Comparison of ENCODE assay signal across 8 mouse cellular contexts in the genomic region with DNA sequence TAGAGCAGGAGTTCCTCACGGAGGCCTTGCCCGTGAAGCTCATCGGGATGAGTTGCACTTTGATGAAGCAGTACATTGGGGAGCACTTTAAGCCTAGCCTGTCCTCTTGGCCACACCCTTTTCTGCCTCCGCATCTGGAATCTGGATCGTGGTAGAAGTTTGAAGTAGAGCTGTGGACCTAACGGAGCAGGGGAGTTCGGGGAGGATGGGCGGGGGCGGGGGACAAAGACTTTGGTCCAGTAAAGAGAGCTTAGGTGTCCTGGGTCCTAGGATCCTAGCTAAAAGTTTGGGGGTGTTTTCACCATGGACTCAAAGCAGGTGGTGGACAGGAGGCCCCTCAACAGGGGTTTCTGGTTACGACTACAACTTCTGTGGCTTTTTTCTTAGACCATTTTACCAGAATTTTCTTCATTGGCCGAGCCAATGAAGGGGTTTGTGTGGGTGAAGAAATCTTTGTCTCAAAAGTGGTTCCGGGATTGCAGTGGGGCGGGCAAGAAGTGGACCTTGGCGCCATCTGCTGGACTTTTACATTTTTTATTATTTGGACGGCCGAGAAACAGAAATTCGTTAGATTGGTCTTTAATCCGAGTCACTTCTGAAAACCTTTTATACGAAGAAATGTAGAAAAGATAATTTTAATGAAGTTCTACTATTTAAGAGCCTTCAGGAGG.
DNase-seq lines count a peak whose midpoint lies in the region; ATAC-seq and TF ChIP-seq lines count a peak whose summit lies in the region.
"Not testable (repeated sequence)": the region's sequence is repeated elsewhere in the genome, so short reads cannot be mapped to it uniquely, and the experiment has no call there.

No protein-coding gene starts in this region.

- 0 out of 2 replicates have a peak overlapping the region, but pooled peaks have one; percentile 12 for H3K4me3 ChIP-seq in hindbrain, embryonic 16.5 days (ENCODE audit: low read length)
- peak overlapping the region; percentile 25 for H3K4me3 ChIP-seq in lung, embryonic 15.5 days
- not testable (repeated sequence) for H3K4me3 ChIP-seq in neural tube, embryonic 14.5 days (ENCODE audit: low read depth, low read length); thymus, adult 2 months (ENCODE audit: control insufficient read depth, insufficient read depth, low read length)

- H3K27ac ChIP-seq in hindbrain, embryonic 16.5 days (ENCODE audit: low read depth, low read length); lung, embryonic 15.5 days; neural tube, embryonic 14.5 days (ENCODE audit: low read depth, low read length); thymus, adult 2 months (ENCODE audit: control insufficient read depth, insufficient read depth, low read length): not testable (repeated sequence)

- not testable (repeated sequence) for H3K9ac ChIP-seq in hindbrain, embryonic 16.5 days (ENCODE audit: low read depth, low read length); lung, embryonic 15.5 days; neural tube, embryonic 14.5 days (replicated peaks; ENCODE audit: low read depth, low read length)

- not testable (repeated sequence) for H3K9me3 ChIP-seq in hindbrain, embryonic 16.5 days (ENCODE audit: control insufficient read depth, low read length); lung, embryonic 15.5 days; neural tube, embryonic 14.5 days (ENCODE audit: control insufficient read depth, low read length)

- TF ChIP-seq CTCF in thymus, adult 2 months (IDR thresholded peaks at IDR 0.05; ENCODE audit: borderline replicate concordance, control insufficient read depth, extremely low read depth, insufficient read depth, low read length, poor library complexity): not testable (repeated sequence)

- WGBS in hindbrain, embryonic 16.5 days: 13% methylated on average over 19 of the region's 19 CpGs
- WGBS in lung, embryonic 15.5 days: 13% methylated on average over 19 of the region's 19 CpGs
- 20% methylated on average over 19 of the region's 19 CpGs for WGBS in neural tube, embryonic 14.5 days
- 25% methylated on average over 19 of the region's 19 CpGs for WGBS in thymus, adult 2 months

- peak; percentile 12 for DNase-seq in T-cell, adult 2 months (ENCODE audit: low spot score)
- DNase-seq in cerebellum, postnatal 10 days: peak; percentile 63 to 73
- peak; percentile 49 for DNase-seq in gastrocnemius, adult 18-20 months (ENCODE audit: low spot score)
- DNase-seq in layer of hippocampus, postnatal 25 days (ENCODE audit: extremely low spot score in 1 of 2, low spot score in 1 of 2): peak; percentile 32 to 60
- peak; percentile 34 for DNase-seq in thymus, adult 2 months

- H3K36me3 ChIP-seq in hindbrain, embryonic 16.5 days (ENCODE audit: control insufficient read depth, insufficient read depth, low read length); lung, embryonic 15.5 days; neural tube, embryonic 14.5 days (ENCODE audit: control insufficient read depth, insufficient read depth, low read length); thymus, adult 2 months (ENCODE audit: control insufficient read depth, insufficient read depth, low read length): not testable (repeated sequence)

- H3K27me3 ChIP-seq in hindbrain, embryonic 16.5 days (replicated peaks; ENCODE audit: control insufficient read depth, insufficient read depth, low read length); lung, embryonic 15.5 days; neural tube, embryonic 14.5 days (ENCODE audit: control insufficient read depth, insufficient read depth, low read length); thymus, adult 2 months (ENCODE audit: control insufficient read depth, insufficient read depth, low read length): not testable (repeated sequence)

- not testable (repeated sequence) for TF ChIP-seq POLR2A in thymus, adult 2 months (IDR thresholded peaks at IDR 0.05; ENCODE audit: control insufficient read depth, extremely low read depth, insufficient read depth, low read length, poor library complexity)

- H3K4me1 ChIP-seq in hindbrain, embryonic 16.5 days (ENCODE audit: control insufficient read depth, insufficient read depth, low read depth, low read length); lung, embryonic 15.5 days; neural tube, embryonic 14.5 days (ENCODE audit: control insufficient read depth, insufficient read depth, low read length); thymus, adult 2 months (replicated peaks; ENCODE audit: control insufficient read depth, insufficient read depth, low read length): not testable (repeated sequence)

- peak overlapping the region; percentile 44 for H3K4me2 ChIP-seq in hindbrain, embryonic 16.5 days (ENCODE audit: low read length)
- H3K4me2 ChIP-seq in lung, embryonic 15.5 days: peak overlapping the region; percentile 52
- H3K4me2 ChIP-seq in neural tube, embryonic 14.5 days (ENCODE audit: low read depth, low read length): 0 out of 2 replicates have a peak overlapping the region, but pooled peaks have one; percentile 27

- peak; percentile 86 for ATAC-seq in hindbrain, embryonic 16.5 days
- ATAC-seq in lung, embryonic 15.5 days (ENCODE audit: borderline replicate concordance, extremely low read depth, low FRiP score, low TSS enrichment): peak; percentile 49; the same call in 1 of the 2 replicates
- ATAC-seq in neural tube, embryonic 14.5 days (ENCODE audit: low read depth): peak; percentile 71

Comparison
In these comparisons a context has a peak if more than half of its experiments do, and no peak if none do; other contexts are left out.
1. DNase-seq: peak in every context shown above with its lines; median percentile 68 in cerebellum, postnatal 10 days; 49 in gastrocnemius, adult 18-20 months; 46 in layer of hippocampus, postnatal 25 days; 34 in thymus, adult 2 months; 12 in T-cell, adult 2 months.